Mouse (Mus musculus) Patski (cell line): Measurements from ENCODE around the gene Fhad1. TPM values are rescaled to one million over a fixed set of nuclear protein-coding genes. Genes with fewer than 3 reads are reported as not detected.
"Not testable (repeated sequence)": the region's sequence is repeated elsewhere in the genome, so short reads cannot be mapped to it uniquely, and the experiment has no call there.

Experiments
- ATAC-seq: fragments of 100-300 bp; one replicate; pipeline ENCODE4 v1.8.0; 2021
- CTCF ChIA-PET: fragments of 350-600 bp; sonication (Branson Sonifier 250); formaldehyde crosslinking; loops from one replicate; lab custom pipeline; 2022; ENCODE audit warnings: inconsistent platforms; lab: Charles Lee
- POLR2A ChIA-PET: fragments of 350-600 bp; sonication (Branson Sonifier 250); formaldehyde crosslinking; loops from one replicate; lab custom pipeline; 2022; ENCODE audit warnings: antibody characterized with exemption, inconsistent platforms; lab: Charles Lee
- DNase-seq: peaks from one replicate; pipeline ENCODE4 v3.0.0-alpha.2; 2011; ENCODE audit warnings: low read depth, low spot score
- H3K27me3 ChIP-seq: fragments of 371-371 bp; one replicate; pipeline ENCODE4 v1.5.1; 2021
- CTCF ChIP-seq: fragments of 100-300 bp; IDR thresholded peaks from one replicate; pipeline ENCODE4 v1.5.1; 2021
- in situ Hi-C: fragments of 300-500 bp; cut with MboI; formaldehyde crosslinking; loops from 3 replicates; pipeline ENCODE4 v1.11.1; 2018; ENCODE audit warnings: low pct_unique_long_range_greater_than_20kb, mixed read lengths
- polyA plus RNA-seq: library from polyadenylated mRNA; unstranded; gene quantifications from one replicate; pipeline ENCODE4 v1.2.3, GENCODE M21; 2021

Gene Fhad1
- polyA plus RNA-seq, 1 experiment from 2014 or later: 0.41 TPM

- ChIA-PET CTCF (no interaction called here), POLR2A (no interaction called here)
- in situ Hi-C loops: no loop called here
- ATAC-seq: no peak
- DNase-seq: no peak
- TF ChIP-seq CTCF: no peak
- H3K27me3 ChIP-seq: no peaks in the 10 kb centered on the region
Measured at GRCm38 (mm10) chr4:142053661-142054448, 39.0 kb upstream of the Fhad1 start.

DNA sequence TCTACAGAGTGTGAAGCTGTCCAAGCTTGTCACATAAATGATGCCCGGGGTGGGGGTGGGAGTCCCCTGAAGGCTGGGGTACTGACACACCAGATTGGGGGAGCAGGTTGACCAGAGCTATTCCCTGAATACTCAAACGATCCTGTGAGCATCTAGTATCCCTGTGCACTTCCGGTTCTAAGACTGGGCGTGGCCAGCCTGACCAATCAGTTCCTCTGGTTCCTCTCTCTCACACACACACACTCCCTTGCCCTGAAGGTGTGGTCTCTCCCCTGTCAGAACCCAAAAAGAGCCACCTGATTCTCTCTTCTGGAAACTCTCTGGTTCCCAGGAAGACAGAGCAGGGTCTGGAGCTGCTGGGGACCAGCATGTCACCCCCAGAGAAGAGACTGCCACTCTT, 38.4 kb upstream of the Fhad1 start:
- in situ Hi-C loops: no loop called here

DNA sequence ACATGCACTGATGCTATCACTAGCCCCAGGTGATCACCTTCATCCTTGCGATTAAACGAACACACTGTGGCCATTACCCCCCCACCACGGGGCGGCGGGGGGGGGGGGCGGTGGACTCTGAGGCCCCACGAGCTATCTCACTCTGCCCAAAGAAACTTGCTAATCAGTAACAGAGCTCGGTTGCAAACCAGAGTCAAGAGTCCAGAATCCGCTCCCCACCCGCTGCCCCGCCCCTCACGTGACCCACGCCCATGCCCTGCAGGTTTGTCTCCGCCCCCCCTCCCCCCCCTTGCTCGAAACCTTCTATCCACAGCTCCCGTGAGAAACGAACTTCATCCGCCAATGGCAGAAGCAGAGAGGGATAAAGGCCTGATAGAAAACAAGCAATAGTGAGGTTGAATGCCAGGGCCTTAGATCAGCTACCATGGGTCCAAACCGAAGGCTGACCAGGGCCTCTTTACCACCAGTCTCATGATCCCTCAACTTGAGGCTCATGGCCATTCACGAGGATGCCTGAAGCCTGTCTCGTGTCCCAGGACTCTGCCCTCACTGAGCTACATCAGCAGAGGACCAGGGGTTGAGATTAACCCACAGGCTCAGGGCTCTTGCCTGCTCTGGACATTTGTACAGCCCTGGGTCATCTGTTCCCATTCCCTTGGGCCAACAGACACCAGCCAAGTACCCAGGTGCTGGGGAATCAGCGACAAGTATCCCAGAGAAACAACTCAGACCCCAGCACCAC, 37.7 kb upstream of the Fhad1 start:
- ChIA-PET POLR2A (no interaction called here), CTCF (no interaction called here)
- H3K27me3 ChIP-seq: no peaks in the 10 kb centered on the region
- DNase-seq (no peak), ATAC-seq (no peak)
- TF ChIP-seq CTCF: no peak
- in situ Hi-C loops: no loop called here

More for the DNA sequence above, 38.4 kb upstream of the Fhad1 start:
- DNase-seq (no peak), ATAC-seq (no peak)
- CTCF ChIA-PET: no interaction called here
- H3K27me3 ChIP-seq: no peaks in the 10 kb centered on the region
- POLR2A ChIA-PET: no interaction called here
- TF ChIP-seq CTCF: no peak

DNA sequence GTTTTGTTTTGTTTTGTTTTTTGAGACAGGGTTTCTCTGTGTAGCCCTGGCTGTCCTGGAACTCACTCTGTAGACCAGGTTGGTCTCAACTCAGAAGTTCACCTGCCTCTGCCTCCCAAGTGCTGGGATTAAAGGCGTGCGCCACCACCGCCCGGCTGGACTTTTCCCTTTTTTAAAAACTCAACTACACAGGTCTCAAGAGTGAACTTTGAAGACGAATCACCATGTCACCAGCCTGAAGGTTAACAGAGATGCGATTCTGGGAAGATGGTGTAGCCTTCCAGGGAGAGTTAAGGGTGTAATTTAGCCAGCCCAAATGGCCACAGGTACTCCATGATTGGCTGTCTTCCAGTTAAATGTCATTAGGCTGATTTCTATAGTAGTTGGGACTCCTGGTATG, 37.0 kb upstream of the Fhad1 start:
- ATAC-seq, DNase-seq, in situ Hi-C loops, H3K27me3 ChIP-seq, POLR2A ChIA-PET, CTCF ChIA-PET: not testable (repeated sequence)

DNA sequence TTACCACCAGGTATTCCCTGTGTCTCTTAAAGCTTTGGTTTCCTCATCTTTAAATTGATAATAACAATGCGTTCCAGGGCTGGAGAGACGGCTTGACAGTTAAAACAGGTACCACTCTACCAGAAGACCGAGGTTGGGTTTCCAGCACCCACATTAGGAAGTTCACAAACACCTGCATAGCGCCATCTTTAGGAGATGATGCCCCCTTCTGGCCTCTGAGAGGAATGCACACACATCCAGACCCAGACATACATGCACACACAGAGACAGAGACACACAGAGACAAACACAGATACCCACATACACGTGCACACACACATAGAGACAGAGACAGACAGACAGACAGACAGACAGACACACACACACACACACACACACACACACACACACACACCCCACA, 35.1 kb upstream of the Fhad1 start:
- CTCF ChIA-PET: interaction anchor here (1.0 to 1.2 kb wide), 2 partner anchors 9 to 75 kb away, joined by 3 read pairs; no protein-coding TSS in a partner anchor
- no peak for DNase-seq
- no peak for ATAC-seq
- in situ Hi-C loops: no loop called here
- POLR2A ChIA-PET: no interaction called here
- TF ChIP-seq CTCF: no peak
- H3K27me3 ChIP-seq: no peaks in the 10 kb centered on the region

DNA sequence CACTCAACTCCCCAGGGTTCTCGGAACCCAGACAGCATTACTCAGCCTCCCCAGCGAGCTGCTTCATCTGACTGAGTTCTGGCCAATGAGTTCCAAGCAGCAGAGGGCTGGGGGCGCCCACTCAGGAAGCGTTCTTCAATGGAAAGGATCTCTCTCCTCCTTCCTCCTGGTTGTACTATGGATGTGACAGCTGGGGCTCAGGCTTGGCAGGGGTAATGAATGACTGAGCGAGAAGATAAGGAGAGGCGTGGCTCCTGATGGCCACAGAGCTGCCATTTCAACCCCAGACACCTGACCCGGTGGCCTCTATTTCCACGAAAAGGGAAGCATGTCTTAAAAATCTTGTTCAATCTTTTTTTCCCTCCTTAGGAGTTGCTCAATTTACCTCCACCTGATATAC, 33.5 kb upstream of the Fhad1 start:
- DNase-seq: peak; percentile 9
- CTCF ChIA-PET: no interaction called here
- POLR2A ChIA-PET: no interaction called here
- no peak for ATAC-seq
- in situ Hi-C loops: no loop called here
- H3K27me3 ChIP-seq: no peaks in the 10 kb centered on the region
- no peak for TF ChIP-seq CTCF

- ChIA-PET CTCF (no interaction called here), POLR2A (no interaction called here)
- no peak for TF ChIP-seq CTCF
- DNase-seq: peak; percentile 68
- in situ Hi-C loops: no loop called here
- no peaks in the 10 kb centered on the region for H3K27me3 ChIP-seq
- ATAC-seq: peak; percentile 86
Measured at GRCm38 (mm10) chr4:142047005-142047404, 32.1 kb upstream of the Fhad1 start.

DNA sequence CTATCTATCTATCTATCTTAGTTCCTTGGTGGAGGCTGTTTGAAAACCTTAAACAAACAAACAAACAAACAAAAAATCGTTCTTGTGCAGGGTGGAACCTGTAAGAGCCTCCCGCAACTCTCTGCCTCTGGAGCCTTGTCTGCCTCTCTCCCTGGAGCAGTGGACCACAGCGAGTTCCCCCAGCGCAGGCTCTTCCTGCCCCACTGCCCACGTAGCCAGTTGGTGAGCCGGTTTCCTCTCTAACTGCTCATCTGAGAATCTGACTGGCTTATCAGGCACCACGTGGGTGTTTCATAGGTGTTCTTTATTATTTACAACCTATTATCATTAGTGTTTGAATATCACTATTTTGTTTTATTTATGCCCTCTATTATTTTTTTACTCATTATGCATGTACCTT, 31.6 kb upstream of the Fhad1 start:
- in situ Hi-C loops: no loop called here
- no peak for TF ChIP-seq CTCF
- POLR2A ChIA-PET: interaction anchor here (0.5 kb wide), 1 partner anchor 11 kb away, joined by 4 read pairs; no protein-coding TSS in a partner anchor
- H3K27me3 ChIP-seq: no peaks in the 10 kb centered on the region
- DNase-seq (peak; percentile 6), ATAC-seq (no peak)
- CTCF ChIA-PET: no interaction called here

DNA sequence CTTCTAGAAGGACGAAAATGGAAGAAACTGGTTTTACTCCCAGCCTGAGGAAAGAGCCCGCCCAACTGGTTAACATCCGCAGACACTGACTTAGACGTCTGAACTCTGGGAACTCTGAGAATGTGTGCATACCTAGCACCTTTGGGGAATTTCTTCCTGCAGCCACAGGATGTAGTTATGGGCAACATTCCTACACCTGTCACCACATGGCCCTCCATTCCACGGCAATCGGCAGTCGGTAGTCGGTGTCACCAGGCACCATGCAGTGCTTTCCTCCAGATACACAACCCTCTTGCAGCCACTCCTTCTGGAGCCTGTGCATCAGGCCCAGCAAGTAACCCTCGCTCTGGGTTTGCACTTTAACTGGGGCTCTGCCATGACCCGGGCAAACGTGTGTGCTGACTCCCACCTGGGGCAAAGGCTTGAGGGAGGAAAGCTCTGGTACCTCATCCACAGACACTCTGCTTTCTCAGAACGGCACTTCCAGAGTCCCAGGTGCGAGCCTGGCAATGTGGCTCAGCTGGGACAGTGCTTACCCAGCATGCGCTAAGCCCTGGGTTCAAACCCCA, 30.8 kb upstream of the Fhad1 start:
- in situ Hi-C loops: no loop called here
- no peak for TF ChIP-seq CTCF
- H3K27me3 ChIP-seq: no peaks in the 10 kb centered on the region
- ChIA-PET POLR2A (interaction anchor here (0.5 kb wide), 1 partner anchor 11 kb away, joined by 4 read pairs; no protein-coding TSS in a partner anchor), CTCF (no interaction called here)
- DNase-seq (no peak), ATAC-seq (no peak)

- ATAC-seq (no peak), DNase-seq (no peak)
- ChIA-PET POLR2A (no interaction called here), CTCF (no interaction called here)
- in situ Hi-C loops: no loop called here
- no peak for TF ChIP-seq CTCF
- no peaks in the 10 kb centered on the region for H3K27me3 ChIP-seq
Measured at GRCm38 (mm10) chr4:142044452-142044851, 29.6 kb upstream of the Fhad1 start.
